Mouse (Mus musculus) heart, embryonic 14.5 days (tissue): ENCODE results near the gene Gm16506. TPM values are rescaled to one million over a fixed set of nuclear protein-coding genes. Genes with fewer than 3 reads are reported as not detected.
"Not testable (repeated sequence)": the region's sequence is repeated elsewhere in the genome, so short reads cannot be mapped to it uniquely, and the experiment has no call there.

Experiments
- ATAC-seq: fragments of 200-750 bp; cut with Nextera tagmentation; 2 replicates; pipeline ENCODE4 v1.8.0; 2017; ENCODE audit warnings: low read depth, moderate TSS enrichment; ENCODE audit not compliant: insufficient number of reproducible peaks, insufficient read depth, low FRiP score
- H3K27ac ChIP-seq, 2 experiments: fragments of 200-500 bp in 1 of 2; fragments of 300-500 bp in 1 of 2; sonication (generic) in 1 of 2; replicated peaks in 1 of 2; 2 replicates each; pipeline ENCODE4 v1.5.1; 2012 to 2014; ENCODE audit warnings: low read depth in 2 of 2, low read length in 2 of 2, control low read depth in 1 of 2, mild to moderate bottlenecking in 1 of 2, mixed read lengths in 1 of 2; ENCODE audit not compliant: control insufficient read depth in 1 of 2, insufficient read depth in 1 of 2
- H3K27me3 ChIP-seq: fragments of 300-500 bp; sonication (generic); 2 replicates; pipeline ENCODE4 v1.6.1; 2014; ENCODE audit warnings: mild to moderate bottlenecking, low read length, control low read depth; ENCODE audit not compliant: control insufficient read depth, insufficient read depth
- H3K36me3 ChIP-seq: fragments of 300-500 bp; sonication (generic); 2 replicates; pipeline ENCODE4 v1.6.1; 2014; ENCODE audit warnings: mild to moderate bottlenecking, control low read depth, low read length, mixed read lengths; ENCODE audit not compliant: control insufficient read depth, insufficient read depth
- H3K4me1 ChIP-seq, 2 experiments: fragments of 200-500 bp in 1 of 2; fragments of 300-500 bp in 1 of 2; sonication (generic) in 1 of 2; 2 replicates each; pipeline ENCODE4 v1.6.1; 2012 to 2014; ENCODE audit warnings: low read length in 2 of 2, control low read depth in 1 of 2, mixed read lengths in 1 of 2; ENCODE audit not compliant: control insufficient read depth in 2 of 2, insufficient read depth in 2 of 2
- H3K4me2 ChIP-seq: fragments of 300-500 bp; sonication (generic); 2 replicates; pipeline ENCODE4 v1.6.1; 2014; ENCODE audit warnings: mild to moderate bottlenecking, low read length
- H3K4me3 ChIP-seq, 2 experiments: fragments of 200-500 bp in 1 of 2; fragments of 300-500 bp in 1 of 2; sonication (generic) in 1 of 2; 2 replicates each; pipeline ENCODE4 v1.5.1; 2012 to 2014; ENCODE audit warnings: low read length in 2 of 2, mild to moderate bottlenecking in 2 of 2, control low read depth in 1 of 2, low read depth in 1 of 2, moderate library complexity in 1 of 2; ENCODE audit not compliant: control insufficient read depth in 1 of 2, insufficient read depth in 1 of 2
- H3K9ac ChIP-seq: fragments of 300-500 bp; sonication (generic); 2 replicates; pipeline ENCODE4 v1.6.1; 2014; ENCODE audit warnings: mild to moderate bottlenecking, low read length
- H3K9me3 ChIP-seq: fragments of 300-500 bp; sonication (generic); 2 replicates; pipeline ENCODE4 v1.6.1; 2016; ENCODE audit warnings: low read length, control low read depth; ENCODE audit not compliant: control insufficient read depth
- WGBS: fragments of 180-500 bp; shearing (Covaris S2); extraction: QIAGEN DNeasy Blood & Tissue Kit; methylation state at CpG from one replicate; pipeline ENCODE4 v1.1.7; 2014; 5-methylcytosine and 5-hydroxymethylcytosine counted together
- polyA plus RNA-seq: library from polyadenylated mRNA; unstranded; fragments of >200 nt; fragmentation: Nextera tagmentation; extraction: Ambion mirVana; gene quantifications from 2 replicates; pipeline ENCODE4 v1.2.1, GENCODE M21; 2014

Gene Gm16506
- polyA plus RNA-seq, result not detected in 2 replicates

DNA sequence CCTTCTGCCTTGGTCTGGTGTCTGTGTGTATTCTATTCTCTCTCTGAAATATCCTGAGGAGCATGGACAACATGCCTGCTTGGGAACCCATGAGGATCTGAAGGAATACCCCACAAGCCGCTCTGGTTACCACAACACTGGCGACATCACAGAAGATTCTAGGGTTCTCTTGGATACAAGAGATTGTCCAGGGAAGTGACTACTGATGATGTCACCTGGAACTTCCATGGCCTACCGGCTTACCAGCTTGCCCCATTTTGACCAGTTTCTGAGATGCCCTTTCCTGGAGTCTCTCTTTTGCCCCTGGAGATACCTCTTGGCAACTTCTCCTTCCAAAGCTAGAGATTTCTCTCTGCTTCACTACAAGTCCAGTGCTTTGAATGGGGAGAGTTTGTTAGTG lies at the start of gene Gm16506:
Gene Gm16506, minus strand, starts transcription at position 101 of the 400 bp plus-strand sequence.
- not testable (repeated sequence) for H3K27ac ChIP-seq

DNA sequence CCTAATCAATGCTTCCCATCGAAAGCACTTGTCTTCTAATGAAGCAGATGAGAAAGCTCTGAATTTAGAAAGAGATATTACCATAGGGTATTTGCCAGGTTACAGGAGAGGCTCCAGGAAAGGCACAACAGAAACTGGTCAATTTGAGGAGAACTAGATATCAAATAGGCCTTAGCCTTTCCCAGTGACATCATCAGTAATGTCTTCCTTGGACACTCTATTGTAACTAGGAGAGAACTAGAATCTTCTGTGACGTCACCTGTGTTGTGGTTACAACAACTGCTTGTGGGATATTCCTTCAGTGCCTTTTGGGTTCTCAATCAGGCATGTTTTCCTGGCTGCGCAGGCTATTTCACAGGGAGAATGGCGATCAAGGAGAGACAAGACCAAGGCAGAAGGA lies 20.3 kb upstream of the Gm16506 start, which contains the start of gene Gm6526:
Gene Gm6526, plus strand, starts transcription at position 301 of the 400 bp plus-strand sequence.
- not testable (repeated sequence) for H3K4me1 ChIP-seq, H3K4me3 ChIP-seq, H3K9me3 ChIP-seq, ATAC-seq, H3K27ac ChIP-seq, H3K4me2 ChIP-seq, H3K9ac ChIP-seq, H3K27me3 ChIP-seq, H3K36me3 ChIP-seq
- WGBS, result 71% methylated on average over 4 of the region's 4 CpGs

More for the DNA sequence above, at the start of gene Gm16506:
- H3K9ac ChIP-seq, H3K4me1 ChIP-seq, H3K4me3 ChIP-seq, H3K36me3 ChIP-seq, H3K9me3 ChIP-seq, ATAC-seq, H3K4me2 ChIP-seq, H3K27me3 ChIP-seq: not testable (repeated sequence)
- WGBS, result 75% methylated on average over 1 of the region's 3 CpGs

DNA sequence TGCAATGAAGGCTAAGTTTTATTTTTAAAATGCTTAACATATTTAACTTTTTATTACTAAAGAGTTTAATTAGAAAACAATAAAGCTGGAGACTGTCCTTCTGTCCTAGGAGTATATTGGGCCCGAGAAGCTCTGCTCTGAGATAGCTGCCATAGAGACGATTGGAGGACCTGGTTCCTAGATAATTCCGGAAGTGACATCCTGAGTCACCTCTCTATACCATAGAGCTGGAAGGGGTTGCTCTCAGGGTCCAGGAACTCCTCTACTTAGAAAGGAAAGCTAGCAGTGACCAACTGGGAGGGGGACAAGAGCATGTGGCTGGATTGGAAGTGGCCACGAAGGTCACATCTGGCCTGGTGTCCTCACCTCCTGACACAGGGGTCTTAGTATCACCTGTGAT lies 29.7 kb downstream of the Gm16506 start, which contains the start of gene Gm7324:
Gene Gm7324, plus strand, starts transcription at position 208 of the 400 bp plus-strand sequence.
- not testable (repeated sequence) for H3K36me3 ChIP-seq, ATAC-seq, H3K9me3 ChIP-seq, H3K9ac ChIP-seq, H3K4me3 ChIP-seq, H3K27ac ChIP-seq, H3K4me1 ChIP-seq, H3K27me3 ChIP-seq, H3K4me2 ChIP-seq
- 66% methylated on average over 4 of the region's 4 CpGs for WGBS

DNA sequence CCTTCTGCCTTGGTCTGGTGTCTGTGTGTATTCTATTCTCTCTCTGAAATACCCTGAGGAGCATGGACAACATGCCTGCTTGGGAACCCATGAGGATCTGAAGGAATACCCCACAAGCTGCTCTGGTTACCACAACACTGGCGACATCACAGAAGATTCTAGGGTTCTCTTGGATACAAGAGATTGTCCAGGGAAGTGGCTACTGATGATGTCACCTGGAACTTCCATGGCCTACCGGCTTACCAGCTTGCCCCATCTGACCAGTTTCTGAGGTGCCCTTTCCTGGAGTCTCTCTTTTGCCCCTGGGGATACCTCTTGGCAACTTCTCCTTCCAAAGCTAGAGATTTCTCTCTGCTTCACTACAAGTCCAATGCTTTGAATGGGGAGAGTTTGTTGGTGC lies 50.2 kb downstream of the Gm16506 start, which contains the start of gene Gm8165:
Gene Gm8165, minus strand, starts transcription at position 101 of the 400 bp plus-strand sequence.
- not testable (repeated sequence) for H3K36me3 ChIP-seq, H3K27ac ChIP-seq, ATAC-seq, H3K9ac ChIP-seq, H3K9me3 ChIP-seq, H3K27me3 ChIP-seq, H3K4me3 ChIP-seq, H3K4me2 ChIP-seq, H3K4me1 ChIP-seq
- WGBS, result no CpG with 5 or more reads among the region's 2 CpGs

Other genes with a start within 250 kb of the Gm16506 start
- gene Gm5799, start 183.9 kb downstream of the Gm16506 start, polyA plus RNA-seq, result not detected in 2 replicates
- gene Gm17654, start 148.3 kb downstream of the Gm16506 start, polyA plus RNA-seq, result not detected in 2 replicates
- not detected in 2 replicates for gene Gm10375, start 119.5 kb downstream of the Gm16506 start, polyA plus RNA-seq
- gene Gm8165, start 50.3 kb downstream of the Gm16506 start, polyA plus RNA-seq, result not detected in 2 replicates
- 0.88 and 1.1 TPM in 2 replicates for gene Gm7324, start 29.7 kb downstream of the Gm16506 start, polyA plus RNA-seq
- not detected in 2 replicates for gene Gm6526, start 20.4 kb upstream of the Gm16506 start, polyA plus RNA-seq
- not detected in 2 replicates for gene Gm8180, start 57.3 kb upstream of the Gm16506 start, polyA plus RNA-seq
- not detected in 2 replicates for gene Ear1, start 148.0 kb upstream of the Gm16506 start, polyA plus RNA-seq
- gene Ear10, start 196.1 kb upstream of the Gm16506 start, polyA plus RNA-seq, result not detected in 2 replicates
- gene Gm8113, start 197.9 kb upstream of the Gm16506 start, polyA plus RNA-seq, result 37.9 and 39.2 TPM in 2 replicates
- not detected in 2 replicates for gene Ang5, start 229.6 kb upstream of the Gm16506 start, polyA plus RNA-seq